Mouse (Mus musculus) gastrocnemius, postnatal 14 days (tissue): ENCODE data around the gene Zfp773. TPM values are rescaled to one million over a fixed set of nuclear protein-coding genes. Genes with fewer than 3 reads are reported as not detected.
"Not testable (repeated sequence)": the region's sequence is repeated elsewhere in the genome, so short reads cannot be mapped to it uniquely, and the experiment has no call there.

ENCODE experiments used
- DNase-seq: peaks from one replicate; pipeline ENCODE4 v3.0.0; 2021; ENCODE audit warnings: mixed read lengths
- intact Hi-C: fragments of 180-260 bp; cut with DNase I; formaldehyde crosslinking; loops from one replicate; pipeline ENCODE4 v1.15.1; 2025; ENCODE audit warnings: low total_unique reads
- long read RNA-seq, 2 experiments: library from polyadenylated mRNA; stranded (forward); transcript quantifications; one replicate each; pipeline ENCODE4 v2.0.0; 2021
- total RNA-seq, 2 experiments: library from RNA; stranded (reverse); gene quantifications; 2 replicates each; pipeline ENCODE4 v1.2.3; 2021

The Zfp773 gene
- under 1 TPM; 0.12 to 0.22 TPM for total RNA-seq
- long read RNA-seq, experiment 1 = 0 reads
- long read RNA-seq, experiment 2 = 0 reads

DNA sequence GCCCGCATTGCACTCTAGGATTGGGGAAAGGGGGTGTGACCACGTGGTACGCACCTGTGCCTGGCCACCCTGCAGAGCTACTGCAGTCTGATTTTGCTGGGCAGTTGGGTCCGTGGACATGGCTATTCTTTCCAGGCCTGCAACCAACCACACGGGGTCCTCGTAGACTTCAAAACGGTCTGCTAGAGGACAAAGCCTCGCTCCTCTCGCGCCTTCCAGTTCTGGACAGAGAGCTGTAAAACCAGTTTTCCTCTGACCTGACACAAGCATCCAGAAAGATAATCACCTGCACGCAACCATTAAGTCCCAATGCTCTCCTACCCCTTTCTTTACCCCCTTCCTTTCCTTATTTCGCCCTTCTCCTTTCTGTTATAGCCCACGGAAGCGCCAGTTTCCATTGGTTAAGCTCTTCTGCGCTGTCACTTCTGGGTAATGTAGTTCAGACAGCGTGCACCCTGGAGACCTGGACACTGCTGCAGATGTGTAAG lies at the start of gene Zfp773:
TSS of gene Zfp773 (minus strand) at position 377 of the 488 bp plus-strand sequence.
- intact Hi-C loops = no loop called here
- peak; percentile 24 for DNase-seq

DNA sequence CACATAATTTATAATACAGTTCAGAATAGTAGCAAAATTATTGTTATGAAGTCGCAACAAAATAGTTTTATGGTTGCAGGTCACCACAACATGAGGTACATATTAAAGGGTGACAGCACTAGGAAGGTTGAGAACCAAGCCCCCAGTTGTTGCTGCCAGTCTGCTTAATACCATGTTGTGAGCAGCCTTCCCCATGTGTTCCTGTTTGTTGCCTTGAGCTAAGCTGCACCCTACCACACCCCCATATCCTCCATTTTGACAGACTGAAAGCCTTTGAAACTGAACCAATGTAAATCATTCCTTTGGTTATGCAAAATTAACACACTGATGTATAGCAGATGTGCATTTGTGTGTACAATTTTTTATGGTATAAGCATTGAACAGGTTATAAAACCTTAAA lies 49.3 kb upstream of the Zfp773 start:
- intact Hi-C loops = no loop called here
- DNase-seq = no peak

DNA sequence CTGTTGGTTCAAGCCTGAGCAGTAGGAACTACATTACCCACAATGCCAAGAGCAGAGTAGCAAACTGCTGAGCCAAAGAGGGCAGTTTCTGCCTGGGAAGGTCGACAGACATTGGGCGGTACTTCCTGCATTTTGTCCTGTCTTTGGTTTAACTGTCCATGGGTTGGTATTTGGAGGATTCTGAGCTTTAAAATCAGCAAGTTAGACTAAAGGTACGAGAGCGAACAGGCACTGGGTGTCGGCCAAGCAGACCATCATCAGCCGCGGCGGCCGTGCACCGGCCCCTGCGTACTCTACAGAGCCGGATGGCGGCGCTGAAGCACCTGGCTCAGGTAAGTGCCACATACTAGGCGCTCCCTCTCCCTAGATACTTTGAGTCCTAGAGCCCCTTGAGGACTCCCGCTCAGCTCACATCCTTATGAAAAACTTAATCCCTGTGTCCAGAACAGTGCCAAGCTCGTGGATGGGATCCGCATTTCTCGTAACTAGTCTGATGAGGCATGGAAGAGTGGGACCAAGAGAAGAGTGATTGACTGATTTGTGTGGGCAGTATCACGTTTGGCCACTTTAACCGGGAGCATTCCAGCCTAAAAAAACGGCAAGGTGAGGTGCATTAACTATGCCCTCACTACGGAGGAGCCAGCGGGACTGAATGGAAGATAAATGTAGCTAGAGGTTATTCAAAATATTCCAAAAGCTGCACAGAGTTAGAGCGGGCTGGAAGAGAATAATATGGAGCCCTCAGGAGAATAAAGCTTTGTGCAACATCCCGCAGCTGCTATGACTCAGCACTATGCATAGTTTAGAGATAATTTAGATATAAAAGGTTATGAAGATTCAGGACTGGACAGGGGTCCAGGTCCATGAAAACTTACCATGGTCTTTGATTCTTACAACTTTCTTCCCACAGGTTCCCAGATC lies 34.9 kb upstream of the Zfp773 start, which contains the start of gene Zfp418:
TSS of gene Zfp418 (plus strand) at position 104 of the 921 bp plus-strand sequence.
- intact Hi-C loops = no loop called here

DNA sequence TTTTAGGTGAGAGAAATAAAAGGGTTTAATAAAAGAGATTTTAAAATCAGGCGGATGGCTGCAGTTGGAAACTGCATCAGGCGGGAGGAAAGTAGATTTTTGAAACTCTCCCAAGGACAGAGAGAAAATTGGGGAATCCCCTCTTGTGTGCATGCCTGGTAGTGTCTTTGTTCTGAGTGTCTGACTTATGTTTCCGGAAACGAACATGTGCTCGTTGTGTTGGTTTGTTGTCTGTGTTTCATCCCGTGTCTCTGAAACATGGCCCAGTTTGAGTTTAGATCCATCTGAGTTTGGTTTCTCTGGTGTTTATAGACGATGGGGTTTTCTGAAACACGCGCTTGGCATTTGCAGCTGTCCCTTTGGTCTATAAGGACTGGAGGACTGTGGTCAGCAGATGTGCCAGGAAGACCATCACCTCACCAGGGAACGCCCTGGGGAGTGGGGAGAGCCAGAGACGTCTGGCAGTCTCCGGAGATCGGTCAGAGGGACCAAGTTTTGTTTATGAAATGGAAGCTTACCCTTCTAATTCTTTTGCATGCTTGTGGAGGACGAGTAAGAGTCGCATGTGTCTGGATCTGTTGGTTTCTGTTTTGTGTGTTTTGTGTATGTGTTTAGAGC lies 9.5 kb upstream of the Zfp773 start:
- DNase-seq = no peak
- intact Hi-C loops = no loop called here

More for the DNA sequence above, 34.9 kb upstream of the Zfp773 start, which contains the start of gene Zfp418:
- DNase-seq = peak; percentile 47

DNA sequence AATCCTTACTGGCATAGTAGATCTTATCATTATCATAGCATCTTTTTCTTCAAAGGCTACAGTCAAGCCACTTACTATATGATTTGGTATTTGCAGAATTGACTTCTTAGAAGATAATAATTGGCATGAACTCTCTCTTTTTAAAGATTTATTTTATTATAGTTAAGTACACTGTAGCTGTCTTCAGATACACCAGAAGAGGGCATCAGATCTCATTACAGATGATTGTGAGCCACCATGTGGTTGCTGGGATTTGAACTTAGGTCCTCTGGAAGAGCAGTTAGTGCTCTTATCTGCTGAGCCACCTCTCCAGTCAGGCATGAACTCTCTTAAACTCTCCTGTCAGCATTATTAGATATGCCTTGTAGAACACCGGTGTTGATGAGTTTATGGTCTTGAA lies 7.7 kb upstream of the Zfp773 start:
- DNase-seq = no peak
- intact Hi-C loops = no loop called here

GRCm38 (mm10) chr7:7132751-7133150 lies 3.8 kb downstream of the Zfp773 start:
- intact Hi-C loops = no loop called here
- DNase-seq = no peak

- intact Hi-C loops, DNase-seq: not testable (repeated sequence)
These were observed 5.9 kb downstream of the Zfp773 start for GRCm38 (mm10) chr7:7130491-7131124.

- intact Hi-C loops = no loop called here
- DNase-seq = no peak
These were observed 15.0 kb downstream of the Zfp773 start for GRCm38 (mm10) chr7:7121602-7121980.

GRCm38 (mm10) chr7:7120921-7121601 lies 15.5 kb downstream of the Zfp773 start, which contains the start of gene Zfp954:
Gene Zfp954, minus strand, starts transcription at chr7:7121488.
- peak; percentile 82 for DNase-seq
- intact Hi-C loops = no loop called here

DNA sequence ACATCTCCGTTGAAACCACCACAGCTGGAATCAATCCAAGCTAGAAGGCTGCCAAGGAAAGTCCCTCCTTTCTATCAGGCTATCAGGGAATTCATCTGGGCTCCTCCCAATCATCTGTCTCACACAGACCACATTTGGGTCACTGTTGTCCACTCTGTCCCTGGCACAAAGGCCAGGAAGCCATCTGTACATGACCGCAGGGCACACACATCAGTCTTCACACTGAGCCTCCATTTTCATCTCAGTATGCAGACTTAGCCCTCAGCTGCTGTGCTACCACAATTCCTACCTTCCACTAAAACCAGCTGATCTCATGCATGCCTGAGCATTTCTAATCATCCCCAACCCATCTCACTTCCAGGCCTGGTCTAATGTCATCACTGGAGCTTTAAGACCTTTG lies 18.1 kb downstream of the Zfp773 start:
- DNase-seq = no peak
- intact Hi-C loops = no loop called here

DNA sequence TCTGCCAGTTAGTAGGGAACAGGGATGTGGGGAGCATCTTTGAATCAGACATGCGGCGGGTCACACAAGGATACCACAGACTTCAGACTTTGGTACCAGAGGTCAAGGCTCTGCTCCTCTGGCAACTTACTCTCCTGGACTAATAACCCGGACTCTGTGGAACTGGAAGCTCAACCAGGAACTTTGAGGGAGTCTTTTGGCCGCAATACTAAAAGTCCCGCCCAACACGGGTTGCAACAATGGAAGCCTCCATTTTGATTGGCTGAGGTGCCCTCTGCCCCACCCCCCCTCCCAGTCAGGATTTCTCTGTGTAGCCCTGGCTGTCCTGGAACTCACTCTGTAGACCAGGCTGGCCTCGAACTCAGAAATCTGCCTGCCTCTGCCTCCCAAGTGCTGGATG lies 28.1 kb downstream of the Zfp773 start:
- no peak for DNase-seq
- intact Hi-C loops = no loop called here

Other genes starting within 250 kb of the Zfp773 start
- gene Aurkc, start 141.5 kb downstream of the Zfp773 start, total RNA-seq = not detected
- 1 to 10 TPM; 2.7 to 3.4 TPM for gene Zfp954, start 15.3 kb downstream of the Zfp773 start, total RNA-seq
- gene Zfp418, start 34.6 kb upstream of the Zfp773 start, total RNA-seq = under 1 TPM; 0.80 to 0.82 TPM
- 1 to 10 TPM; 1.3 TPM for gene Zfp772, start 73.2 kb upstream of the Zfp773 start, total RNA-seq
- under 1 TPM; 0.10 to 0.11 TPM for gene Vmn2r29, start 110.6 kb upstream of the Zfp773 start, total RNA-seq
- gene Gm45844, start 141.5 kb upstream of the Zfp773 start, total RNA-seq = under 1 TPM; 0.49 to 0.59 TPM
- 10 to 100 TPM; 24.0 to 24.5 TPM for gene Clcn4, start 164.1 kb upstream of the Zfp773 start, total RNA-seq
- gene Vmn2r30, start 200.9 kb upstream of the Zfp773 start, total RNA-seq = not detected
- not detected for gene Gm45783, start 237.8 kb upstream of the Zfp773 start, total RNA-seq